Mouse (Mus musculus) forebrain, postnatal 0 days (tissue): ENCODE results near the gene Fbxw8. TPM values are rescaled to one million over a fixed set of nuclear protein-coding genes. Genes with fewer than 3 reads are reported as not detected.

Experiments
- ATAC-seq: fragments of 200-750 bp; cut with Nextera tagmentation; 2 replicates; pipeline ENCODE4 v1.8.0; 2017; ENCODE audit warnings: mild to moderate bottlenecking, moderate library complexity
- DNase-seq: peaks from one replicate; pipeline ENCODE4 v3.0.0-alpha.2; 2015
- H3K27ac ChIP-seq: fragments of 300-500 bp; sonication (generic); 2 replicates; pipeline ENCODE4 v1.5.1; 2014; ENCODE audit warnings: low read depth, mild to moderate bottlenecking, antibody characterized with exemption, low read length, moderate library complexity, mixed read lengths
- H3K27me3 ChIP-seq: fragments of 300-500 bp; sonication (generic); 2 replicates; pipeline ENCODE4 v1.6.1; 2014; ENCODE audit warnings: mild to moderate bottlenecking, low read length, mixed read lengths; ENCODE audit not compliant: insufficient read depth
- H3K36me3 ChIP-seq: fragments of 300-500 bp; sonication (generic); 2 replicates; pipeline ENCODE4 v1.6.1; 2014; ENCODE audit warnings: mild to moderate bottlenecking, moderate library complexity; ENCODE audit not compliant: insufficient read depth
- H3K4me1 ChIP-seq: fragments of 300-500 bp; sonication (generic); 2 replicates; pipeline ENCODE4 v1.6.1; 2014; ENCODE audit warnings: antibody characterized with exemption; ENCODE audit not compliant: insufficient read depth
- H3K4me2 ChIP-seq: fragments of 300-500 bp; sonication (generic); 2 replicates; pipeline ENCODE4 v1.6.1; 2014; ENCODE audit warnings: low read depth, mild to moderate bottlenecking, moderate library complexity
- H3K4me3 ChIP-seq: fragments of 300-500 bp; sonication (generic); 2 replicates; pipeline ENCODE4 v1.5.1; 2014; ENCODE audit warnings: low read depth, low read length, mixed read lengths
- H3K9ac ChIP-seq: fragments of 300-500 bp; sonication (generic); 2 replicates; pipeline ENCODE4 v1.6.1; 2014; ENCODE audit warnings: mild to moderate bottlenecking
- H3K9me3 ChIP-seq: fragments of 300-500 bp; sonication (generic); 2 replicates; pipeline ENCODE4 v1.6.1; 2016; ENCODE audit warnings: low read length
- CTCF ChIP-seq: sonication (generic); IDR thresholded peaks from 2 replicates; pipeline ENCODE4 v1.5.1; 2016; ENCODE audit warnings: antibody characterized with exemption, control low read depth, low read depth
- WGBS: fragments of 180-500 bp; shearing (Covaris S2); extraction: QIAGEN DNeasy Blood & Tissue Kit; methylation state at CpG from one replicate; pipeline ENCODE4 v1.1.7; 2014; 5-methylcytosine and 5-hydroxymethylcytosine counted together
- polyA plus RNA-seq: library from polyadenylated mRNA; unstranded; fragments of >200 nt; fragmentation: Nextera tagmentation; extraction: Ambion mirVana; gene quantifications from 2 replicates; pipeline ENCODE4 v1.2.1, GENCODE M21; 2015
- total RNA-seq: library from RNA; depleted of rRNA; stranded (reverse); fragments of >200 nt; gene quantifications from 2 replicates; pipeline ENCODE4 v1.2.3, GENCODE M21; 2014

Gene Fbxw8
- total and polyA plus RNA-seq, 2 experiments from 2014 or later: 16.4 to 51.0 TPM

GRCm38 (mm10) chr5:118071766-118072165 lies 83.5 kb downstream of the Fbxw8 start:
- no peak overlapping the region for H3K27ac ChIP-seq
- DNase-seq: no peak
- no peak for TF ChIP-seq CTCF
- H3K9ac ChIP-seq: 0 out of 2 replicates have a peak overlapping the region, but pooled peaks have one; percentile 3
- H3K4me2 ChIP-seq: no peak overlapping the region
- ATAC-seq: no peak
- no peaks in the 10 kb centered on the region for H3K27me3 ChIP-seq
- H3K4me3 ChIP-seq: no peak overlapping the region
- WGBS: 71% methylated on average over 5 of the region's 5 CpGs
- no peaks in the 10 kb centered on the region for H3K4me1 ChIP-seq
- H3K9me3 ChIP-seq: no peaks in the 10 kb centered on the region
- H3K36me3 ChIP-seq: peaks cover 29% of the 10 kb centered on the region

DNA sequence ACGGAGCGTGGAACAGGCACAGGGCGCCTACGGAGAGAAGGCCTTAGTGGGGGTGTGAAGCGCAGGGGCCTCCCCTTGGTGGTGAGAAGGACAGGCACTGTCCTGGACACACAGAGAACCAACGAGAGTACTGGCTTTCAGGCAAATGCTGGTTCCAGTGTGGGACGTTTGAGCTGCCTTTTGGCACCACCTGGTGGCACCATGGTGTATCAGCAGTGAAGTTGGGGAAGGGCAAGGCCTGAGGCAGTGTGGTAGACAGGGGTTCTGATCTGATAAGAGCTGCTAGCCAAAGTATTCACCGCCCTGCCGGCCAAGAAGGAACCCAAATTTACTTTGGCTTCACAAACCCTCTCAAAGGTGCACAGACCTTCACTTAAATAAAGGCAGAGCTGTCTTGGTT lies 85.9 kb downstream of the Fbxw8 start:
- H3K9me3 ChIP-seq: no peaks in the 10 kb centered on the region
- no peak overlapping the region for H3K4me3 ChIP-seq
- WGBS: 45% methylated on average over 9 of the region's 9 CpGs
- DNase-seq: peak; percentile 84
- no peaks in the 10 kb centered on the region for H3K27me3 ChIP-seq
- peaks cover 19% of the 10 kb centered on the region for H3K36me3 ChIP-seq
- no peak overlapping the region for H3K4me2 ChIP-seq
- H3K9ac ChIP-seq: no peak overlapping the region
- no peaks in the 10 kb centered on the region for H3K4me1 ChIP-seq
- ATAC-seq: peak; percentile 61
- peak; percentile 98 for TF ChIP-seq CTCF
- H3K27ac ChIP-seq: no peak overlapping the region

GRCm38 (mm10) chr5:118067984-118068494 lies 87.2 kb downstream of the Fbxw8 start:
- no peak overlapping the region for H3K4me3 ChIP-seq
- no peak overlapping the region for H3K27ac ChIP-seq
- H3K27me3 ChIP-seq: no peaks in the 10 kb centered on the region
- 93% methylated on average over 9 of the region's 9 CpGs for WGBS
- H3K36me3 ChIP-seq: peaks cover 19% of the 10 kb centered on the region
- H3K9me3 ChIP-seq: no peaks in the 10 kb centered on the region
- DNase-seq (no peak), ATAC-seq (no peak)
- no peak overlapping the region for H3K9ac ChIP-seq
- no peak overlapping the region for H3K4me2 ChIP-seq
- TF ChIP-seq CTCF: no peak
- peaks cover 7% of the 10 kb centered on the region; the same call in 1 of the 2 replicates for H3K4me1 ChIP-seq

DNA sequence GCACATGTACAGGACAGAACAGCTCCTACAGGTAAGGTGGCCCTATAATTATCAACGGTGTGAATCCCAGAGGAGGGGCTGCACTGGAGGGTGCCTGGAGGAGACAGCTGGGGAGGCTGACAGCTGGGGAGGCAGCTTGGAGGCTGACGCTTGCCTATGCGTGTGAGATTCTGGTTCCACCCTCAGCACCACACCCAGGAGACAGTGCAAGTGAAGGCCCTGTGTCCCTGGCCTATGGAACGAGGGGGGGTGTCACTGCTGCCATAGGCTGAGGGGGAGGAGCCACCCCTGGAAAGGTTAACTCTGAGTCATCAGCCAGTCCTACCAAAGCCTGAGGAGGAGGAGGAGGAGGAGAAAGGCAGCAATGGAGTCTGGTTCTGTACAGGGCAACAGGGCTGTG lies 87.7 kb downstream of the Fbxw8 start:
- Histone ChIP-seq H3K9me3 (no peaks in the 10 kb centered on the region), H3K4me1 (peaks cover 8% of the 10 kb centered on the region; the same call in 1 of the 2 replicates), H3K27me3 (no peaks in the 10 kb centered on the region), H3K4me2 (no peak overlapping the region), H3K9ac (no peak overlapping the region), H3K27ac (no peak overlapping the region), H3K4me3 (no peak overlapping the region), H3K36me3 (peaks cover 19% of the 10 kb centered on the region)
- DNase-seq (no peak), ATAC-seq (no peak)
- no peak for TF ChIP-seq CTCF
- WGBS: 72% methylated on average over 4 of the region's 4 CpGs

GRCm38 (mm10) chr5:118066828-118067227 lies 88.4 kb downstream of the Fbxw8 start:
- DNase-seq (no peak), ATAC-seq (peak; percentile 25; the same call in 1 of the 2 replicates)
- H3K9me3 ChIP-seq: no peaks in the 10 kb centered on the region
- H3K4me2 ChIP-seq: no peak overlapping the region
- H3K36me3 ChIP-seq: peaks cover 19% of the 10 kb centered on the region
- no peak overlapping the region for H3K4me3 ChIP-seq
- no peaks in the 10 kb centered on the region for H3K27me3 ChIP-seq
- peak; percentile 81 for TF ChIP-seq CTCF
- H3K27ac ChIP-seq: no peak overlapping the region
- H3K9ac ChIP-seq: no peak overlapping the region
- WGBS: 59% methylated on average over 5 of the region's 5 CpGs
- peaks cover 8% of the 10 kb centered on the region; the same call in 1 of the 2 replicates for H3K4me1 ChIP-seq

DNA sequence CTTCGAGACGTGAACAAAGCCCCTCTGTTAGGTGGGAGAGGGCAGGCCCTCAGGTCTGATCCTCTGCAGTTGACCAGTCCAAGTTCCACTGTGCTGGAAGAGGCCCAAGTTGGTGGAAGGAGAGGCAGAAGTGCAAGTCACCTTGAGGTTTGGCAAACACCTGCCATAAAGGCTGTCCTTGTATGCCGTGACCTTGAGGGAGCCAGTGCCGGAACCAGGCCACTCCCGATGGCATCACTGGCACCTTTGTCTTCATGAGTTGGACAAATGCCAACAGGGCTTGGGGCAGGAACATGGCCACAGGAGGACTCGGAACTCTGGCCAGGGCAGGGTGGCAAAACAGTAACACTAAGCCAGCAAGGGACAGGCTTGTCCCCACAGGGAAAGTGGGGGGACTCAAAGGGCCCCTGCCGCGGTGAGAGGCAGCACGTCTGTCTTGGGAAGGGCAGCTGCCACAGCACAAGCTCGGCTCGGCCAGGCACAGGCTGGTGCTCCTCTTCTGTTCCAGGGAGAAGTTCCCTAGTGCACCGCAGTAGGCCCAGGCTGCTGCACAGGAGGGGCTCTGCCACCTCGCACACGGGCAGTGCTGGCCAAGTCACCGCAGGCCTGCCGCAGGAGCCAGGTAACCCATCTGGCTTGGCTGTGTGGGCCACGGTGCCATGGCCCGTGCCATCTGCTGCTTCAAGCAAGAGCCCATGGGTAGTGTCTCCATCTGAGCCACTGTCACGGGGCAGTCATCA lies 89.6 kb downstream of the Fbxw8 start:
- H3K4me1 ChIP-seq: peaks cover 8% of the 10 kb centered on the region; the same call in 1 of the 2 replicates
- H3K4me2 ChIP-seq: no peak overlapping the region
- H3K27me3 ChIP-seq: no peaks in the 10 kb centered on the region
- H3K9ac ChIP-seq: no peak overlapping the region
- DNase-seq: no peak
- 61% methylated on average over 19 of the region's 19 CpGs for WGBS
- no peaks in the 10 kb centered on the region for H3K9me3 ChIP-seq
- H3K27ac ChIP-seq: no peak overlapping the region
- ATAC-seq: no peak
- no peak for TF ChIP-seq CTCF
- no peak overlapping the region for H3K4me3 ChIP-seq
- peaks cover 19% of the 10 kb centered on the region for H3K36me3 ChIP-seq

DNA sequence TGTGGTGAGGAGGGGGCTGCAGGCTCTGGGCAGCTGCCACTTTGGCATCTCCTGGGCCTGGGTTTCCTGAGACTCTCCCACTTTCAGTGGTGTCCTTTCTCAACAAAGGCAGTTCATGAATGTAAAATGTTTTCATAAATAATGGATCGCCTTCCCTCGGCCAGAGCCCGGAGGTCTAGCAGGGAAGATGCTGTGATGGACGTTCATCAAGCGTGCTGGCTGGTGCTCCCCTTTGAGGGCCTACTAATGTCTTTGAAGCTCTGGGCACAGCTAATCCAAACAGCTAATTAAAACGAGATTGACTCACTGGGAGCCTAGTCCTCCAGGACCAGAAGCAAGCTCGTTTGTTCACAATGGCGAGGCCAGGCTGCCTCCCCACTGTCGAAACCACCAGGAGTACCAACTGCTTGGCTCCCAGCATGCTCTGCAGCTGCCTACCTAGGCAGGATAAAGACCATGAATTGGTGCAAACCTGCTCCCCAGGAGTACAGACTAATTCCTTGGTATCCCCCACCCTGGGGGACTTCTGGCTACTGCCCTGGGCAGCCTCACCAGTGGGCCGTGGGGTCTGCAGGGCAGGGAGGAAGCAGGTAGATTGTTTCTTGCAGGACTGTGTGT lies 90.9 kb downstream of the Fbxw8 start:
- 12% methylated on average over 10 of the region's 10 CpGs for WGBS
- H3K36me3 ChIP-seq: peaks cover 12% of the 10 kb centered on the region
- peak overlapping the region; percentile 21; the same call in 1 of the 2 replicates for H3K27ac ChIP-seq
- no peaks in the 10 kb centered on the region for H3K9me3 ChIP-seq
- no peaks in the 10 kb centered on the region for H3K27me3 ChIP-seq
- H3K4me3 ChIP-seq: no peak overlapping the region
- no peak for TF ChIP-seq CTCF
- no peak overlapping the region for H3K9ac ChIP-seq
- no peak for DNase-seq
- H3K4me1 ChIP-seq: peaks cover 8% of the 10 kb centered on the region; the same call in 1 of the 2 replicates
- ATAC-seq: peak; percentile 36
- H3K4me2 ChIP-seq: no peak overlapping the region
